Mouse (Mus musculus) kidney, postnatal 36 days (tissue): ENCODE measurements around the gene Mnat1.

Experiments
- DNase-seq, 2 experiments: peaks; one replicate each; pipeline ENCODE4 v3.0.0; 2021 to 2022; ENCODE audit warnings: mixed read lengths in 2 of 2

The Mnat1 gene

GRCm38 (mm10) chr12:73317706-73318686 is 194.5 kb downstream of the Mnat1 start:
- no peak for DNase-seq
